Mouse (Mus musculus) midbrain, embryonic 10.5 days (tissue): ENCODE measurements around the gene Sec31a. TPM values are rescaled to one million over a fixed set of nuclear protein-coding genes. Genes with fewer than 3 reads are reported as not detected.

Experiments
- DNase-seq: peaks from one replicate; pipeline ENCODE4 v3.0.0-alpha.2; 2017; ENCODE audit warnings: low spot score
- H3K27ac ChIP-seq: fragments of 300-500 bp; sonication (generic); replicated peaks from 2 replicates; pipeline ENCODE4 v1.5.1; 2016; ENCODE audit warnings: mild to moderate bottlenecking
- H3K27me3 ChIP-seq: fragments of 300-500 bp; sonication (generic); 2 replicates; pipeline ENCODE4 v1.6.1; 2016; ENCODE audit warnings: low read depth, mild to moderate bottlenecking; ENCODE audit not compliant: poor library complexity, severe bottlenecking
- H3K36me3 ChIP-seq: fragments of 300-500 bp; sonication (generic); 2 replicates; pipeline ENCODE4 v1.6.1; 2016; ENCODE audit warnings: mild to moderate bottlenecking, moderate library complexity
- H3K4me1 ChIP-seq: fragments of 300-500 bp; sonication (generic); 2 replicates; pipeline ENCODE4 v1.6.1; 2016
- H3K4me3 ChIP-seq: fragments of 300-500 bp; sonication (generic); 2 replicates; pipeline ENCODE4 v1.5.1; 2016; ENCODE audit warnings: mild to moderate bottlenecking, moderate library complexity
- H3K9me3 ChIP-seq: fragments of 300-500 bp; sonication (generic); replicated peaks from 2 replicates; pipeline ENCODE4 v1.6.1; 2016; ENCODE audit warnings: mild to moderate bottlenecking
- WGBS: fragments of 180-500 bp; shearing (Covaris S2); methylation state at CpG from one replicate; pipeline ENCODE4 v1.1.7; 2016; 5-methylcytosine and 5-hydroxymethylcytosine counted together
- polyA plus RNA-seq: library from polyadenylated mRNA; unstranded; fragments of >200 nt; fragmentation: Nextera tagmentation; extraction: Ambion mirVana; gene quantifications from 2 replicates; pipeline ENCODE4 v1.2.1, GENCODE M21; 2016

Gene Sec31a
- polyA plus RNA-seq, 1 experiment from 2014 or later = 101 TPM

- no peak for DNase-seq
- 93% methylated on average over 2 of the region's 2 CpGs for WGBS
- no peaks in the 10 kb centered on the region for H3K27me3 ChIP-seq
- no peaks in the 10 kb centered on the region for H3K9me3 ChIP-seq
- no peak overlapping the region for H3K4me3 ChIP-seq
- peaks cover 90% of the 10 kb centered on the region for H3K36me3 ChIP-seq
- H3K4me1 ChIP-seq = no peaks in the 10 kb centered on the region
- no peak overlapping the region for H3K27ac ChIP-seq
These were observed 49.0 kb downstream of the Sec31a start for GRCm38 (mm10) chr5:100367051-100367450.

GRCm38 (mm10) chr5:100360296-100360695 lies 55.7 kb downstream of the Sec31a start:
- Histone ChIP-seq H3K36me3 (peaks cover 51% of the 10 kb centered on the region), H3K4me1 (peaks cover 8% of the 10 kb centered on the region), H3K9me3 (no peaks in the 10 kb centered on the region), H3K27ac (no peak overlapping the region), H3K4me3 (no peak overlapping the region), H3K27me3 (no peaks in the 10 kb centered on the region)
- DNase-seq = no peak
- WGBS = 91% methylated on average over 6 of the region's 6 CpGs

GRCm38 (mm10) chr5:100358334-100358733 lies 57.7 kb downstream of the Sec31a start:
- WGBS = 65% methylated on average over 8 of the region's 8 CpGs
- Histone ChIP-seq H3K27ac (no peak overlapping the region; the same call in 1 of the 2 replicates), H3K27me3 (no peaks in the 10 kb centered on the region), H3K9me3 (no peaks in the 10 kb centered on the region), H3K4me3 (no peak overlapping the region), H3K4me1 (peaks cover 8% of the 10 kb centered on the region), H3K36me3 (peaks cover 32% of the 10 kb centered on the region)
- no peak for DNase-seq

GRCm38 (mm10) chr5:100354644-100355043 lies 61.4 kb downstream of the Sec31a start:
- Histone ChIP-seq H3K27ac (no peak overlapping the region), H3K4me1 (peaks cover 10% of the 10 kb centered on the region), H3K9me3 (no peaks in the 10 kb centered on the region; the same call in 1 of the 2 replicates), H3K27me3 (no peaks in the 10 kb centered on the region), H3K36me3 (no peaks in the 10 kb centered on the region), H3K4me3 (no peak overlapping the region)
- DNase-seq = no peak
- whole genome bisulfite sequencing = 93% methylated on average over 20 of the region's 20 CpGs

GRCm38 (mm10) chr5:100352986-100353848 lies 62.8 kb downstream of the Sec31a start:
- H3K9me3 ChIP-seq = no peaks in the 10 kb centered on the region; the same call in 1 of the 2 replicates
- WGBS = 80% methylated on average over 10 of the region's 10 CpGs
- H3K4me1 ChIP-seq = peaks cover 13% of the 10 kb centered on the region
- H3K4me3 ChIP-seq = no peak overlapping the region
- no peaks in the 10 kb centered on the region for H3K36me3 ChIP-seq
- H3K27me3 ChIP-seq = no peaks in the 10 kb centered on the region
- DNase-seq = no peak
- no peak overlapping the region for H3K27ac ChIP-seq

GRCm38 (mm10) chr5:100350907-100351456 lies 65.1 kb downstream of the Sec31a start:
- Histone ChIP-seq H3K27ac (no peak overlapping the region), H3K4me1 (peaks cover 10% of the 10 kb centered on the region), H3K36me3 (no peaks in the 10 kb centered on the region), H3K27me3 (no peaks in the 10 kb centered on the region), H3K9me3 (no peaks in the 10 kb centered on the region; the same call in 1 of the 2 replicates), H3K4me3 (no peak overlapping the region)
- DNase-seq = no peak
- WGBS = 96% methylated on average over 8 of the region's 8 CpGs

- 71% methylated on average over 10 of the region's 10 CpGs for WGBS
- Histone ChIP-seq H3K27ac (peak overlapping the region; percentile 64), H3K36me3 (no peaks in the 10 kb centered on the region)
These were observed 66.5 kb downstream of the Sec31a start for GRCm38 (mm10) chr5:100349287-100350215.

GRCm38 (mm10) chr5:100345118-100345517 lies 70.9 kb downstream of the Sec31a start:
- H3K27me3 ChIP-seq = no peaks in the 10 kb centered on the region
- H3K9me3 ChIP-seq = no peaks in the 10 kb centered on the region
- no peak overlapping the region for H3K27ac ChIP-seq
- H3K4me1 ChIP-seq = peaks cover 20% of the 10 kb centered on the region
- WGBS = 92% methylated on average over 1 of the region's 1 CpGs
- DNase-seq = no peak
- H3K4me3 ChIP-seq = no peak overlapping the region
- no peaks in the 10 kb centered on the region for H3K36me3 ChIP-seq

More at GRCm38 (mm10) chr5:100349287-100350215, 66.5 kb downstream of the Sec31a start:
- Histone ChIP-seq H3K4me3 (no peak overlapping the region), H3K9me3 (no peaks in the 10 kb centered on the region; the same call in 1 of the 2 replicates), H3K27me3 (no peaks in the 10 kb centered on the region), H3K4me1 (peaks cover 10% of the 10 kb centered on the region)
- no peak for DNase-seq

GRCm38 (mm10) chr5:100343087-100343486 lies 72.9 kb downstream of the Sec31a start:
- 31% methylated on average over 6 of the region's 6 CpGs for WGBS
- H3K9me3 ChIP-seq = no peaks in the 10 kb centered on the region
- H3K4me1 ChIP-seq = peaks cover 10% of the 10 kb centered on the region
- H3K27ac ChIP-seq = no peak overlapping the region
- H3K27me3 ChIP-seq = no peaks in the 10 kb centered on the region
- H3K4me3 ChIP-seq = no peak overlapping the region
- no peaks in the 10 kb centered on the region for H3K36me3 ChIP-seq
- no peak for DNase-seq

- no peak overlapping the region for H3K27ac ChIP-seq
- no peak for DNase-seq
- no peaks in the 10 kb centered on the region for H3K36me3 ChIP-seq
- no peak overlapping the region for H3K4me3 ChIP-seq
- H3K4me1 ChIP-seq = peaks cover 10% of the 10 kb centered on the region
- no peaks in the 10 kb centered on the region for H3K27me3 ChIP-seq
- WGBS = 82% methylated on average over 6 of the region's 6 CpGs
- no peaks in the 10 kb centered on the region for H3K9me3 ChIP-seq
These were observed 73.6 kb downstream of the Sec31a start for GRCm38 (mm10) chr5:100342422-100342821.

GRCm38 (mm10) chr5:100341042-100341441 lies 75.0 kb downstream of the Sec31a start:
- no peak overlapping the region for H3K27ac ChIP-seq
- WGBS = 91% methylated on average over 7 of the region's 7 CpGs
- H3K27me3 ChIP-seq = no peaks in the 10 kb centered on the region
- H3K36me3 ChIP-seq = no peaks in the 10 kb centered on the region
- H3K9me3 ChIP-seq = no peaks in the 10 kb centered on the region
- no peak for DNase-seq
- H3K4me1 ChIP-seq = peaks cover 10% of the 10 kb centered on the region
- no peak overlapping the region for H3K4me3 ChIP-seq

- peaks cover 5% of the 10 kb centered on the region for H3K4me1 ChIP-seq
- H3K9me3 ChIP-seq = no peaks in the 10 kb centered on the region
- H3K27ac ChIP-seq = no peak overlapping the region
- DNase-seq = no peak
- no peaks in the 10 kb centered on the region for H3K27me3 ChIP-seq
- WGBS = 89% methylated on average over 4 of the region's 4 CpGs
- H3K4me3 ChIP-seq = no peak overlapping the region
- no peaks in the 10 kb centered on the region for H3K36me3 ChIP-seq
These were observed 78.2 kb downstream of the Sec31a start for GRCm38 (mm10) chr5:100337852-100338251.
